Mouse (Mus musculus): ENCODE measurements around the gene Cog2.

Cog2 gene

DNA sequence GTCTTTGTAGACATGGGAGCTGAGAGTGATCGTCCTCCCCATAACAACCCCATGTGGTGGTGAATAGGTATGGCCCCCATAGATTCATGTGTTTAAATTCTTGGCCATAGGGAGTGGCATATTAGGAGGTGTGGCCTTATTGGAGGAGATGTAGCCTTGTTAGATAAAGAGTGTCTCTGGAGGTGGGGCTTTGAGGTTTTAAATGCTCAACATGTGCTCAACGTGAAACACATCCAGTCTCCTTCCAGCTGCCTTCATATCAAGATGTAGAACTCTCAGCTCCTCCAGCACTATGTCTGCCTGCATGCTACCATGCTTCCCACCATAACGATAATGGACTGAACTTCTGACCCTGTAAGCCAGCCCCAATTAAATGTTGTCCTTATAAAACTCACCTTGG, 4.5 kb upstream of the Cog2 start:
- DNase-seq (ENCODE audit: extremely low spot score, low read depth, low spot score) = no peak

DNA sequence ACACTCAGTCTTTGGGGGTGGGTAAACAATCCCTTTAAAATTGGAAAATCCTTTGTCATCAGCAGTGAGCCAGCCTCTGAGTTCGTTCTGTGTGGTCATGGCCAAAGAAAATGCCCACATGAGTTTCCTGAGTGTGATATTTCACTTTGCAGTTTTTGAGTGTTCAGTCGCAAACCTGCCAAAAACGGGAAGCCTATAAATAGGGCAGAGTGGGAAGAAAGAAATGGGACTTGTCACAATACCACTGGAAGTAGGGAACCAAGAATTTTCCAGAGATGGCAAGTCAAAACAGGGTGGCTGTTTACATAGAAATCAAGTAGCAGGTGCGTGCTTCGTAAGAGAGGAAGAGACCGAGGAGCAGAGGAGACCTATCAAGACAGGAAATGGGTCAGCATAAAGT, 4.0 kb upstream of the Cog2 start:
- DNase-seq (ENCODE audit: extremely low spot score, low read depth, low spot score) = no peak

DNA sequence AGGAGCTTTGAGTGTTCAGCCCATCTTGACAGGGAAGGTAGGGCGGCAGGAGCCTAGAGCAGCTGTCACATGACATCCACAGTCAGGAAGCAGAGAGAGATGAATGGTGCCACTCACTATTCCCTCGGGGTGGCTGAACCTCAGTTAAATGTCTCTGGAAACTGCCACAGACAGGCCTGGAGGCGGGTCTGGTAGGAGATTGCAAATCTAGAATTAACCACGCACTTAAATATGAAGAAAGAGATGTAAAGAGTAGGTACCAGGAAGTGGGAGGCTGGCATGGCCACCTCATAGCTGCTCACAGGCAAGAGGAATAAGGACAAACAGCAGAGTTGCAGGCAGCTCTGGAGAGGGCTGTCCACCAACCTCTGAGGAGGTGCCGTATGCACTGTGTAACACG, 3.4 kb upstream of the Cog2 start:
- no peak for DNase-seq (ENCODE audit: extremely low spot score, low read depth, low spot score)

DNA sequence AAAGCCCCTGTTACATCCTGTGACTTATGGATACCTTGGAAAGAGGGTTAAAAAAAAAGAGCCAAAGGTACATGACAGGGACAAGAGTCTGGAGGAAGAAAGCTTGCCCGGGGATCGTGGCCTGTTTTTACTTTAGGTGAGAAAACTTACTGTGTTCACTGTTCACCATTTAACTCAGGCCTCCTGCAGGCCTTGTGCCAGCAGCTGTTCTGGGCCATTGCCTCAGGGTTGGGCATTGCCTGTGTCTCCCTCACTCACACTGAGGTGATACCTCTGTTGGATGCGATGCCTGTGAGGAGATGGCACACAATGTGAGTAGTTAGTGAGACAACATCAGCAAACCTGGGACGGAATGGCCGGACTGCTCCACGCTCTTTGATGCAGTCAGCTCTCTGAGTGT, 1.4 kb downstream of the Cog2 start:
- DNase-seq (ENCODE audit: extremely low spot score, low read depth, low spot score) = no peak

DNA sequence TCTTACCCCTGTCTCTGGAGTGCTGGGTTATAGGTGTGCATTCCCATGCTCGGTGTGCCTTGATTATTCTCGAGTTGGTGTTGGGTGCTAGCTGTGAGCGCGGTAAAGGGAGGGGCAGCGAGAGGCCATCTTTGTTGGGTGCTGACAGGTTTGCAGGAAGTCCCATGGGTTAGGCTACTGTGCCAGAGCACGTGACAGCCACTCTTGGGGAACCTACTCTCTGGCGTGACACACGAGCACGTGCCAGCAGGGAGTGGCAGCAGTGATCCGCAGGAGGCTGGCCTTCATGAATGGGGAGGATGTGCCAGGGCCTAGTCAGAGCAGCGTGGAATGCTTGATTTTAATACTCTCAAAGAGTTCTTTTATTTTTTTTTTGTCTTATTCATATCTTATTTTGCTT, 5.7 kb downstream of the Cog2 start:
- DNase-seq (ENCODE audit: extremely low spot score, low read depth, low spot score) = no peak

DNA sequence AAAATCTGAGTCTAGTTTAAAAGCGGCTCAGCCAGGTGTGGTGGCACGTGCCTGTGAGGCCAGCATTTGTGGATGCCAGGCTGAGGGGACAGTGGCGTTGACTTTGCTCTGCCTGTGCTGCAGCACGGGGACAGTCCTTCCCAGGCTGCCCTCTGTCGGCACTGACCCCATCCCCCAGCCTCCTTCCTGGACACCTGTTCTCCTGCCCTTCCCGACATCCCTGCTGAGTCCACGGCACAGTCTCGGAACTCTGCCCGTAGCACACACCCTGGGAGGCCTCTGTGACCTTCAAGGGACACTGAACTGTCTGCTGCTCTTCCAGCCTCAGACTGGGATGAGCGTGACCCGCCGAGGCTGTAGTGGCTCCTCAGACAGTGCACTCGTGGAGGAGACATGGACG, 9.5 kb downstream of the Cog2 start:
- DNase-seq (ENCODE audit: extremely low spot score, low read depth, low spot score) = no peak

DNA sequence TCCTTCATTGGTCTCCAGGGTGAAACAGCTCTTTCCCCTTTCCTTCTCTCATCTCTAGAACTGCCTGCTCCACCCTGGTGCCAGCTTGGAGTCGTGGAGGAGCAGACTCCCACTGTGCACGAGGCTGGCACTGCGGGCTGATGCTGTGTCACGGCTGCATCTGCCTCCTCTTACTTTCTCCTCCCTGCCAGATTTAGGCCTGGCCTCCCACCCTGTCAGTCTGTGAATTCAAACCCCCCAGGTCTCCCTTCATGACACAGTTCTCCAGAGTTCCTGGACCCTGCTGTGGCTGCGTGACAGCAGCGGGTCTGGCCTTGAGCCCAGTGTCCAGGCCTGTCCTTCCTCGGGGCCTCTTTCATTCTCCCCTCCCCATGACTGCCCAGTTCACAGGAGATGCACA, 10.0 kb downstream of the Cog2 start:
- no peak for DNase-seq (ENCODE audit: extremely low spot score, low read depth, low spot score)

DNA sequence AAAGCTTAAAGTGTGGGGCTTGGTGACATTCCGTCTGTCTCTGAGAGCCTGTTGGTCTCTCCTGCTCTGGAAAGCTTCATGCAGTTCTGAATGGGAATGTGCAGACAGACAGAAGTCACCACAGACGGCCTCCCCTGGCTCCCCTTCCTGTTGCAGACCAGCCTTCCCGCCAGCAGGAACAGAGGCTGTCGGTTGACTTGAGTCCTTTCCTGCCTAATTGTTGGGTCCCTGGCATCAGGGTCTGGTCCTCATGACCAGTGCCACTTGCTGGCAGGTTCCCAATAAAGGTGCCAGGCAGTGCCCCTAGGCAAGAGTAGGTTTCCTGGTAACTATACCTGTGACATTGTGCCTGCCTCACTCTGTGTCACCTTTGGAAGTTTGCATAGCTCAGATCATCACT, 10.4 kb downstream of the Cog2 start:
- no peak for DNase-seq (ENCODE audit: extremely low spot score, low read depth, low spot score)

DNA sequence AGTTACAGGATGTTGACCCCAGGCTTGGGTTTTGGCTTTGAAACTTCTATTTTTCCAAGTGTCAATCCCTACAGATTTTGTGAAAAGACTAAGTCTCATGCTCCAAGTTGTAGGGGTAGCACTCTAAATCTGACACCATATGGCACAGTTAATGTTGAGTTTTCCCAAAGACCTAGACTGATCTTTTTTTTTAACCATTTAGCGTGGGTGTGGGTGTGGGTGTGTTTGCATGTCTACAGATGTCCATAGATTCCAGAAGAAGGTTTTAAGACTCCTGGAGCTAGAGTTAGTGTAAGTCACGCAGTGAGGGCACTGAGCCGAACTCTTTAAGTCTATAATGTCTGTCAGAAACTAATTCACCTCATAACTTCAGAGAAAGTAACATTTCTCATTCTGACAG, 12.1 kb downstream of the Cog2 start:
- no peak for DNase-seq (ENCODE audit: extremely low spot score, low read depth, low spot score)

DNA sequence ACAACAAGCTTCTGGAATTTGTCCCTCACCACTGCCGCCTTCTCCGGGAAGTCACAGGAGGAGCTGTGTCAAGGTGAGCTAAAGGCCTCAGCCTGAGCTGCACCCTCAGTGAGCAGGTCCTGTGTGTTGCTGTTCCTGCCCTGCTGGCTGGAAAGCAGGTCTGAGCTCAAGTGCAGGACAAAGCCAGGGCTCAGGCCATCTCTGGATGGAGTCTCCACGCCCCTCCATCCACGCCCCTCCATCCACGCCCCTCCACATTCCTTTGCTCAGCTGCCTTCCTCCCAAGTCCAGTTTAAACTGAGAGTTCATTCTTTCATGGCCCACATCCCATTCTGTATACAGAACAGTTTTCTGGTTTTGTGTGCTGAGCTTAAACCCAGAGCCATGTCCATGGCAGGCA, 14.9 kb downstream of the Cog2 start:
- no peak for DNase-seq (ENCODE audit: extremely low spot score, low read depth, low spot score)

DNA sequence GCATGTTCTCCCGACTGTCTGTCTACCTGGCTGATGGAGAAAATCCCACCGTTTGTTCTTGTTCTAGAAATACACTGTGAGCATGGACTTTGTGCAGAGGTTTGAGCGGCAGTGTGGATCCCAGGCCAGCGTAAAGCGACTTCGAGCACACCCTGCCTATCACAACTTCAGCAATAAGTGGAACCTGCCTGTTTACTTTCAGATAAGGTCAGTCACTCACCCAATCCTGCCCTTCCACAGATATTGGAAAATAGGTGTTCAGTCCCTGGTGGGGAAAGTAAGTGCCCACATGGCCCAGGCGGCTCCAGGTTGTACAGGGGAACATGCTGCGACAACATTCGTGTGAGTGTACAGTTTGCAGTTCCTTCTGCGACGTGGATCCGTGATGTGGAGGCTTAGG, 20.3 kb downstream of the Cog2 start:
- no peak for DNase-seq (ENCODE audit: extremely low spot score, low read depth, low spot score)

DNA sequence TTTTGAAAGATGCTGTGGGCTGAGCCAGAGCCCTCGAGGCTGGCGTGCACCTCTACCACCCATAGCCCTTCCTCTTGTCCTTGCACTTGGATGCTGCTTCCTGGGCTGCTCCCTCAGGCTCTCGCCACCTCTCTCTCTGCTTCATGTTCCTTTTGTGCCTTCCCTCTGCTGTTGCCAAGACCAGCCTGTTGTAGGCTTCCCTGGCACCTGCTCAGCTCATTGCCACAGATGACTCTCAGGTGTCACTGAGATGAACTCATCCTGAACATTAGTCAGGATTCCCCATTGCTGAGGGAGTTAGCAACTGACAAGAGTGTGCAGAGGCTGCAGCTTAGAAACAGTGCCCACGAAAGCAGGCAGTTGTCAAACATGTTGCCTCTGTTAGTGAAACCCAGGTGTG, 21.4 kb downstream of the Cog2 start:
- DNase-seq (ENCODE audit: extremely low spot score, low read depth, low spot score) = no peak

DNA sequence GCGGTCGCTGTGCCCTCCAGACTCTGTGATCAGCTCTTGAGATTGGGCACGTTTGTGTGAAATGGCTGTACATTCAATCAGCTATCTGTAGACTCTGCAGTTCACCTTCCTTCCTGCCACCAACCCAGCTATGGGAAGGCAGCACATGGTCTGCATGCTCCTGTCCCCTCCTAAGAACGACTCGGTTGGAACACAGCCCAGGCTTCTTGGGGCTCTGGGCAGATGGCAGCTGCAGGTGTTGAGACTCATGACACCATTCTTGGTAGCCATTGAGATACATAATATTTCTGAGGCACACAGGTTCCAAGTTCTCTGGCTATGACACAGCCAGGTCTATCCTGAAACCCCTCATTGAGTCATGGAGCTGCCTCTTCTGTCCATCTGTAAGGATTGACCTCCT, 22.7 kb downstream of the Cog2 start:
- DNase-seq (ENCODE audit: extremely low spot score, low read depth, low spot score) = no peak

DNA sequence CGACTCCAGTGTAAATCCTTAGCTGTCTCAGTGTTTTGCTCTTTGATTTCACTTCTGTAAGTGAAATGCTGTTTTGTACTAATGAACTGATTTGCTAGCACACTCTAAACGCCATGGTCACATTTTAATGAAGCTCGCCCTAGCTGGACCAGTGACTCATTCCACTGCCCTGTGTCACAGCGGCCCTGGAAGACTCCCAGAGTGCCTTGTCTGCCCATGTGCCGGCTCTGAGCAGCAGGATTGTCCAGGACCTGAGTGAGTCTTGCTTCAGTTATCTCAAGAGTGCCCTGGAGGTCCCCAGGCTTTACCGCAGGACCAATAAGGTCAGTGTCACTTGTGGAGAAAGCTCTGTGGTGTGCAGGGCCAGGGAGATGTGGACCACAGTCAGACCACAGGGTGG, 25.8 kb downstream of the Cog2 start:
- DNase-seq (ENCODE audit: extremely low spot score, low read depth, low spot score) = no peak

DNA sequence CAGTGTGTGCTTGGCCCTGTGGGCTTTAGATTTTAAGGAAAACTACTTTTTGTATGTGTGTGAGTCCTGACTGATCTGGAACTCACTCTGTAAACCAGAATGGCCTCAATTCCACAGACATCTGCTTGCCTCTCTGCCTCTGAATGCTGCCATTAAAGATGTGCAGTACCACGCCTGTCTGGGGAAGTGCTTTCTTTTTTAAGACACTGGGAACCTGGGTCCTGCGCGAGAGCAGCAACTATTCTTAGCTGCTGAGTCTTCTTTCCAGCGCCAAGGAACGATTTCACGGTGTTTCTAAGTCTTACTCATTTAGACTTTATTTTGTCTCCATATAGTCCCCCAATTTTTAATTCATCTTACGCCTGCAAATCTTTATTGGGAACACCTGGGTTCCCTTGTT, 26.2 kb downstream of the Cog2 start:
- DNase-seq (ENCODE audit: extremely low spot score, low read depth, low spot score) = no peak

DNA sequence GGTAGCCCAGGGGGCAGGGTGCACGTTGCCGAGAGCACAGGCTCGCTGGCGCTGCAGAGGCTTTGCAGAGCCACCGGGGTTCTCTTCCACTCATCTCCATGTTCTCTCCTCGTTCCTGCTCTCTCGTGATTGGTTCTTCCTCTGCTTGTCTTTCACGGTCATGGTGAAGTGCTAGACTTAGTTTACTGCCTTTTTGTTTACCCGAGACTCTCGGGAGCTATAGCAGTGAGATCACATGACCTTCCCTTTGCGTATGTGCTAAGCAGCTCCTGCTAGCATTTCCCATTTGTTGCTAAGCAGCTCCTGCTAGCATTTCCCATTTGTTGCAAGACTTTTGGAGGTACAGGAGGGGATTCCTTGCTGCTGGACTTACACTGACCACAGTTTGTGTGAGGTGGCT, 26.7 kb downstream of the Cog2 start:
- DNase-seq (ENCODE audit: extremely low spot score, low read depth, low spot score) = no peak

DNA sequence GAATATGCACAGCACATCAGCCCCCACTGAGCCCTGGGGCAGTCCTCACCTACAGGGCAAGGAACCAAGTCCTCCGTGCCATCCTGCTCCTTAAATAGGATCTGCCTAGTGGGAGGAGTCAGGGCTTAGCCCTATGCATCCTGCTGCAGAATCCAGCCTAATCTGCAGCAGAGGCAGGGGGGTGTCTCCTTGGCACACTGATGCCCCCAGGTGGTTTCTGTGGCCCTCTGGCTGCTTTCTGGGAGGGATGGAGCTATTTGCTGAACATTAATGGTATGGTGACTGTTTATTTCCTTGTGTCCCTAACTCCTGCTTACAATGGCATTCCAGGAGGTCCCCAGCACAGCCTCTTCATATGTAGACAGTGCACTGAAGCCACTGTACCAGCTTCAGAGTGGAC, 27.6 kb downstream of the Cog2 start:
- DNase-seq (ENCODE audit: extremely low spot score, low read depth, low spot score) = no peak

DNA sequence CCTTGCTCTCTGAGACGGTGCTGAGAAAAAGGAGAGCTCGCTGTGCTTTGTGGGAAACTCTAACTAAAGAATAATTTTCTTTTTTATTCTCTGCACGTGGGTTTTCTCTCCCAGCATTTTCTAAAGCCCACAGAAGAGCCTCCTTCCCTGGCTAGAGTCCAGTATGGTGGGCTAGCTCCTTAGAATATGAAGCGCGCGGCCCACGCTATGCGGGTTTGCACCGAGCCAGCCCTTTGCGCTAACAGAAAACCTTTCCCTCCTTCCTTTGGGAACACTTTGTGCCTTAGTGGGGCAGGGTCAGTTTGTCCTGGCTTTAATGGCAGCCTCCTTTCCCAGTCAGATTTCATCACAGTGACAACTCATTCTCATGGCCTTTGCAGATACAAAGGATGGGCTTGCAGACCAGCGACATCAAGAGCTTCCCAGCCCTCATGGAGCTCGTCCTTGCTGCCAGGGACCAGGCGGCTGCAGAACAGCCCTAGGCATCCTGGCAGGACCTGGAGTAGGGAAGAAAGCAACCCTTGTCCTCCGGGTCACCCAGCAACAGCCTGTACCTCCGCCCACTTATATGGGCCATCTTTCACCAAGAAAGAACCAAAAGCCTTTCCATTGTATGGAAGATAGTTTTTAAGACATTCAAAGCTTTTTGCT, 30.6 kb downstream of the Cog2 start:
- no peak for DNase-seq (ENCODE audit: extremely low spot score, low read depth, low spot score)

DNA sequence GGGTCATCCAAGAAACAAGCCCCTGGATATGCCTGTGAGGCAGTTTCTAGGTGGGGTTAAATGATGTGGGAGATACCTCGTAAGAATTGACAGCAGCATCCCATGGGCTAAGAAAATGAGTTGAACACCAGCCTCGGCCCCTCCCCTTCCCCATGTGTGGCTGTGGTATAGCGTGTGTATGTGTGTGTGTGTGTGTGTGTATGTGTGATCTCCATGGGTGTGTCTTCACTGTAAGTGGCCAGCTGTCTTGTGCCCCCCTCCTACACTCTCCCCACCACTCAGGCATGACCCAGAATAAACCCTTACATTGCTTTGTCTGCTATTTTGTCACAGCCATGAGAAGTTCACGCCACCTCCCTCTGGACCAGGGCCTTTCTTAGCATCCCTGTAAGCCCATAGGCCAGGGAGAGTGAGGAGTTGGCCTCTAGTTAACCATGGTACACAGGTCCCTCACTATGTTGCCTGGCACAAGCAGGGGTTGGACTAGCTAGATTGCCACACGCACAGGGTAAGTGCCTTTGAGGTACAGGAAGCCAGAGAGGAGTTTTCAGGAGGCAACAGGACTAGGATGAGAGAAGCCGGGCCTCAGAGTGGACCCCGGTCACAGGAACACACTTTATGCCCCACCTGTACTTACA, 34.7 kb downstream of the Cog2 start:
- DNase-seq (ENCODE audit: extremely low spot score, low read depth, low spot score) = no peak

DNA sequence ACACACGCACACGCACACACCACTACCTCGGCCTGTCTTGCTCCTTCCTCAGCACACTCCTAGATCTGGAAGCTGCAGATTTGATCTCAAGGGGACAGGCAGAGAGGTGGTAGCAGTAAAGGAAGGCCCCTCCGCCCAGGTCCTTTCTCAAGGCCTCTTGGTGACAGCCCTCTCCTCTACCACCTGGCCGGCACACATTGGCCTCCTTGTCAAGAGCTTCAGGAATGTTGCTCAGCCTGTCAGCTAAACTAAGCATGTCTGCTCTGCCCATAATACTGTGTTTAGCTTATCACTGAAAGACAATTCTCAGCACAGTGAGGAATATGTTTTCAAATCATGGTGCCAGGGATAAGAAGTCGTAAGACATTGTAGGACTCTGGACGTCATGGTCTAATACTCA, 35.6 kb downstream of the Cog2 start:
- no peak for DNase-seq (ENCODE audit: extremely low spot score, low read depth, low spot score)

DNA sequence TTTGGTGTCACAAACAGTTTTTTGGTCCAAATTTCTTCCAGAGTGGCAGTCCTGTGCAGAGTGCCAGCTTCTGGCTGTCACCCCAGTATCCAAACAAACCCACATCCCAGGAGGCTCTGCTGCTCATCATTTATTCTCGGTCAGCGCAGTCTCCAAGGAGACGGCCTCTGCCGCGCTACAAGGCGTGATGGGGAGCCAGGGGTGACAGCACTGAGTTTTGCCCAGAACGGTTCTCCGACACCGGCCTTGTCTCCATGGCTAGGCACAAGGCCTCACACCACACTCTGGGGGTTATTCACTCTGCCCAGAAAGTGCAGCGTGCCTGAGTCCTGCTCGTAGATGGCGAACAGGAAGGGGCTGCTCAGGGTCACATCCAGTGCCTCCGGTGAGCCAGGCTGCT, 36.1 kb downstream of the Cog2 start:
- no peak for DNase-seq (ENCODE audit: extremely low spot score, low read depth, low spot score)

DNA sequence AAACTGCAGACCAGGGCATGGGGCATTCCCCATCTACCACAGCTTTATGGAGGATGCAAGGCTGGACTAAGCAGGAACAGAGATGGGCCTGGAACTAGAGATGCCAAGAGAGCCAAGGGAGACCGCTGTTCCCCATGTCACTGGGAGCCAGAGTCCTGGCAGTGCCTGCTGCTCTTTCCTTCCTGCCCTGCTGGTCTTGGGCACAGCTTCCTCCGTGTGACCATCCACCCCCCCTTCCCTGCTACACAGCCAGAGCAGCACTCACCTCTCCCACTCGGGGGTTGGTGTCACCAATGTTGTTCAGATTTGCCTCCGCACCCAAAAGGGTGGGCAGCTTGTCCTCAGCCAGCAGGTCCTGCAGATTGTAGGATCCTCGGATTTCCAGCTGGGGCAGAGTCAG, 36.9 kb downstream of the Cog2 start:
- DNase-seq (ENCODE audit: extremely low spot score, low read depth, low spot score) = no peak

DNA sequence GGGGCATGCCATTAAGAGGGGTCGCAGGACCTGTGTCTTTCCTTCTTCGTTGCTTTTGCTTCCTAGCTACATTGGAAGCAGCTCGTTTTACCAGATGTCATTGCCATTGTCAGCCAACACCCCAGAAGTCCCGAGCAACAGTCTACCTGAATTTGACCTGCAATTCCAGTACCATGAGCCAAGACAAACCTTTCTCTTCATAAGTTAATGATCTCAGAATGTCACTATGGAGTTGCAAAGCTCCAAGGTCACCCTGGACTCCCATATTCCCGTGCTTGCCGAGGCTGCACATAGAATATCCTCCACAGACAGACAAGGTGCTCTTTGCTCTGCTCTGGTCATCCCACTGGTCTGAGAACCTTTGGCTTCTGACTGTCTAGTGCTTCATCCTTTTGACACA, 46.6 kb downstream of the Cog2 start:
- DNase-seq (ENCODE audit: extremely low spot score, low read depth, low spot score) = no peak

Measured in hindlimb bud, embryonic 11.5 days (tissue).